Mouse (Mus musculus) c-Kit-positive CD71-positive TER-119-negative erythroid progenitor cells, embryonic 14.5 days (primary cell): Measurements from ENCODE around the gene Gm48551.

Source experiments
- DNase-seq: peaks from one replicate; pipeline ENCODE4 v3.0.0-alpha.2; 2013; ENCODE audit warnings: low read depth

Gene Gm48551

DNA sequence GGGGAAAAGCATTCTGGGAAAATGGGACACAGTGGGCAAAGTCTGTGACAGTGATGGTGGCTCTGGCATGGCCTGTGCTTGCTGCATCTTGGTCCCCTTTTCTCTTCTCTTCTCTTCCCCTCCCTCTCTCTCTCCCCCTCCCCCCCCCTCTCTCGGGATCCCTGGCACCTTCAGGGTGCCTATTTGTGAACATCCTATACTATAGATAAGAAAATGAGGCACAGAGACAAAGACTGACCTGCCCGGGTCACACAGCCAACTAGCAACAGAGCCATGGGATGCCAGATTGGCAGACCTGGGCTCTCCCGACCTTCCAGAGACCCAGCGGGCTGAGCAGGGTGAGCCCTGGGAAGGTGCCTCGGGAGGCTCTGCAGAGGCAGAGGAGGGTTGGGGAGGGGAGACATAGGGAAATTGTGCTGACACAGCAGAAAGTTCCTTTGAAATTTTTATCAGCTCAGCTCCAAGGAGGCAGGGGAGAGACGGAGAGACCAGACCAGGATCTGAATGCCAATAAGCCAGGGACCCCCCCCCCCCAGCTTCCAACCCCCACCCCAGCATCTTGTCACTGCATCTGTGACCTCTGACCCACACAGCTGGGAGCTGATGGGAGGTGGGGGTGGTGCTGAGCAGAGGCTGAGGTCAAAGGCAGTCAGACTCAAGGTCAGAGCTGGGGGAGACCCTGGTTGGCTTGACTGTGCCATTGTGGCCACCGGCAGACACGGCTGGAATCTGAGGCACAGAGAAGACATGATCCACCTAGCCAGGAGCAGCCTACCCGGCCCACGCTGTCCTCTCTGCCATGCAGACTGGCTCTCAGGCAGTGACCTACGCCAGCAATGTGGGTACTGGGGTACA is 34.2 kb downstream of the Gm48551 start:
- DNase-seq, result no peak

DNA sequence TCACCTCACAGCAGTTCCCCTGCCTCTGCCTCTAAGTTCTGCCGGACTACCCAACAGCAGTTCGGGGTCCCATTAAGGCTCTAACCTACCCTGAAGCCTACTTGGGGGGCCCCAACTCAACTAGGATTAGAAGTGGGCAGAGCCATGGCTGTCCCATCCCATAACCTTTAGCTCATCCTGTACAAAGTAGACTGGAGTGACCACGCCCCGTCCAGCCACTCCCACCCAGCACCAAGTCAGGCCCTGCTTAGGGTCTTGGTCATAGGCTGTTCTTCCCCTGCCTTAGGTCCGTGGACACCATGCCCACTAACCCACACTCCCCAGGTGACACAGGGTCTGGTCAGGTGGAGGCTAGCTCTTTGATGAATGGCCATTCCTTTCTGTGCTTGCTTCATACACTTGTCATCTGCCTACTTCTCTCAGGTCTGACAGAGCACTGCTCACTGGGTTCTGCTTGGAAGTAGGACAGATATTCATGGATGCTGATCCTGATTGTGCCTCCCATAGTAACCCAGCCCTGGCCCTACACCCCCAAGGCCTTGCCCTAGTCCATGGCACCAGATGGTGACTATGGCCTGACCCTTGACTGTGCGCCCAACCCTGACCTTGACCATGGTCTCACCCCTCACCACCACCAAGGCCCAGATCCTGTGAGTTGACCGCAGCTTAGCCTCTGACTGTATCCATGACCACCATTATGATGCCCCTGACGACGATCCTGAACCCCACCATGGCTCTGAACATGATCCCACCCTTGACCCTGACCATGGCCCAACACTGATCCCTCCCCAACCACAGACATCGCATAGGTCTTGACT is 35.1 kb downstream of the Gm48551 start:
- no peak for DNase-seq

DNA sequence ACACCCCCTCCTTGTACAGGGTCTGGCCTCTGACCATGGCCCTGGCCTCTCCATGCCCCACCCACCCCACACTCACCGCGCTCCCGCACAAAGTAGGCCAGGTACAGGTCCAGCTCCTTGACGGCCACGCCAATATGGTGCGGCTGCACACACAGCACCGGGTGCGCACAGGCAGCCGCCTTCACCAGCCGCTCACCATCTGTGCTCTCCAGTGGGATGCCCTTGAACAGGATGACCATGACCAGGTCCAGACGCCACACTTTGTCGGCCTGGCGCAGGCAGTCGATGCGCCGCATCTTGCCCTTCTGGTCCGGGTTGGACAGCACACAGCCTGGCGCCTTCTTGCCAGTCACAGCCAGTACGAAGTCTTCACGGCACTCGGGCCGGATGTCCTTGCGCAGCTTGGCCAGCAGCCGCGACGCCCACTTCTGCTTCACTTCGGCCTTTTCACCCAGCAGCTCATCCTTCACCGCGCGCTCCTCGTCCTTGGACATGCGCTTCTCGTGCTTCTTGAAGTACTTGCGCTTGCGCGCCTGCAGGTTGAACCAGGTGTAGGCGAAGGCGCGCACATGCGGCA is 36.0 kb downstream of the Gm48551 start:
- DNase-seq, result no peak

DNA sequence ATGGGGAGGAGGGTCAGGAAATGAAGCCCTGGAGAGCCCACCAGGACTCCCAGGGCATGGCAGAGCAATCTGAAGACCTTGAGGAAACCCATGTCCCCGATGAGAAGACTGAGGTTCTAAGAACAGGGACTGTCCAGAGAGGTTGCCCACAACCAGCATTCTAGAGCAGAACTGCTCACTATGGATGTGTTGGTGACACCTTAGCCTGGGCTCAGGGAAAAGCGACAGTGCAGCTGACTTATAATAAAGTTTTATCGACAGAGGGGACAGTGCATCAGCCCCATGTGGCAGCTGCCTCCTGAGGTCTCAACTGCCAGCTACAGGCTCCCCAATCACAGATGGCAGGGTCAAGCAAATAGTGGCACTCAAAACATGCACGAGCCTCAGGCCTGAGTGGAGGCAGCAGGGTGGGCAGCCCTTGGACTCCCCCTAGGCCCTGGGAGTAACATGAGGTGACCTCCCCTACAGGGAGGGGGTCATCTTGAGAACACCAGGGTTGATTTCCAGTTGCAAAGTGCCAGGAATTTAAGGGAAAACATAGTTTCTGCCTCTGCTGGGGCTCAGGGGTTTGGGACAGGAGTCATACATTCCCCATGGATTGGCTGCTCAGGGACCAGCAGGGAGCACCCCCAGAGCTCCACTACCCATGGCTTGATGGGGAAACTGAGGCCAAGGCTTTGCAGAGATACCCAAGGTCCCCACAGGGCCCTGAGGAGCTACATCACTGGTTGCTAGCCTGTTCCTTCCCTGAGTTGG is 37.0 kb downstream of the Gm48551 start:
- no peak for DNase-seq

DNA sequence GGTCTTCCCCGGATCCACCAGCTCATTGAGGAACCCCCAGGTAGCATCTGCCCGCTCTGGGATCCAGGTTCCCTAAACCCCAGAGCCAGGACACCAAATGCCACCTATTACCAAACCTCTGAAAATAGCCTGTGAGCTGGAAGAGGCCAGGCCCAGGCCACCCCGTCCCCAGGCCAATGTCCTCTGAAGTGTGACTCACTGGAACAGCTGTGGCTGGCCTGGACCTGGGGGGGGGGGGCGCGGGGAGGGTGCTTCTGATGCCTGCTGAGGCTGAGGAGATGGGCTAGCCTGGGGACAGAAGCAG is 37.5 kb downstream of the Gm48551 start:
- no peak for DNase-seq

DNA sequence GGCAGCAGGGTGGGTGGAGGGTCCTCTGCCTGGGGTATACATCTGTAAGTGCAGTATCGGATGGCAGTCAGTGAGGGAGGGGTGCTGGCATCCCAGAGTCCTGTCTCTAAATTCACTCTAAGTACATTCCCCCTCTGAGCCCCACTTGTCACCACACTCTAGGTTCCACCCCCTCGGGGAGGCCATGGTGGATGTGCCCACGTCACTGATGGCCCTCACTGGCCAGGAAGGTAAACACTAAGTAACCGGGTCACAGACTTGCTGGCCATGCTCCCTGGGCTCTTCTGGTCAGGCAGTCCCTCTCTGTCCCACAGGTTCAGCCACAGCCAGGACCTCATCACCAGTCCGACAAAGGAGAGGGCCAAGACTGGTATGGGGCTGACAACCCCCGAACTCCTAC is 37.9 kb downstream of the Gm48551 start:
- no peak for DNase-seq

DNA sequence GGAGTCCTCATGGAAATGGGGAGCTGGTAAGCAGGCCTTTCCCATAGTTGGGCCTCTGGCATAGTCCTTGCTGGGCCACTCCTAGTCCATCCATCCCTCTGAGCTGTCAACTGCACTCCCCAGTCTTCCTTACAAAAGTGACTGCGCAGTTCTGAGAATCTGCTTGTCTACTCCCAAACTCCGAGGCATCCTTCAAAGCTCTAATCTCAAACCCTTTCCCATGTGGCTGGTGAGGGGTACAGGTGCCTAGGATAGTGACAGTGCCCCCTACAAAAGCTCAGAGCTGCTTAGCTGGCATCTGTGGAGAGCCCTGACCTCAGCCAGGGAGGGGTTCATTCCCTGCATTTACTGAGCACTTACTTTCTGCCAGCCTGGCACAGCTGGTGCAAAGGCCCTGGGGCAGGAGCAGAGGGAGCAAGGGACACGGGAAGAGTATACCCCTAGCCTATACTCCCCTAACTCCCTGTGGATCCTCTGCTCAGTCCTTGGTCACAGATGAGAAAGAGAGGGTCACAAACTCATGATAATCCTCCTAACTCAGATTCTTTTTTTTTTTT is 38.5 kb downstream of the Gm48551 start:
- DNase-seq, result no peak

DNA sequence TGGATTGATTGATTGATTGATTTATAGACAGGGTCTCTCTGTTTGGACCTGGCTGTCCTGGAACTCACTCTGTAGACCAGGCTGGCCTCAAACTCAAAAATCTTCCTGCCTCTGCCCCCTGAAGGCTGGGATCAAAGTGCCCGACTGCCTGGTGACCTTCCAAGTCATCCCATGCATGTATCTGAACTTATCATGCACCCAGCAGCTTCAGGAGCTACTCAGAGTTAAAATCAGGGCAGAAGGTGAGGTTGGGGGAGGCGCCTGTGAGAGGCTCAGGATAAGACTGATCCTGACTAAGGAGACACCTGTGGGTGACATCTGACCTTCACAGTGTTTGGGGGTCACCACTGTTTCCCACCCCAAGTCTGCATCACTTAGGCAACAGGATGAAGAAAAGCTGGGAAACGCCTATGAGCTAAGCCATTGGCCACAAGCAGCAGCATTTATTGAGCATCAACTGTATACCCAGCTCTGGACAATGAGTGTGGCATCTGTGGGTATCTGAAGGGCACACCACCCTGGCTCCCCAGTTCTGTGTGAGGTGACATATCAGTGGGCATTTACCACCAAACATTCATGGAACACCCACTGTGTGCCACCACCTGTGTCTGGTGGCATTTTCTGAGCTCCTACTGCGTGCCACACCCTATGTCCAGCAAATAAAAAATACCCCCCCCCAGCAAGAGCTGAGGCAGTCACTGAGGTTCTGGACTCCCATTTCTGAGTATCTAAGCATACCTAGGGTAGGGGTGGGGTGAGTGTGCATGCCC is 39.4 kb downstream of the Gm48551 start:
- no peak for DNase-seq

DNA sequence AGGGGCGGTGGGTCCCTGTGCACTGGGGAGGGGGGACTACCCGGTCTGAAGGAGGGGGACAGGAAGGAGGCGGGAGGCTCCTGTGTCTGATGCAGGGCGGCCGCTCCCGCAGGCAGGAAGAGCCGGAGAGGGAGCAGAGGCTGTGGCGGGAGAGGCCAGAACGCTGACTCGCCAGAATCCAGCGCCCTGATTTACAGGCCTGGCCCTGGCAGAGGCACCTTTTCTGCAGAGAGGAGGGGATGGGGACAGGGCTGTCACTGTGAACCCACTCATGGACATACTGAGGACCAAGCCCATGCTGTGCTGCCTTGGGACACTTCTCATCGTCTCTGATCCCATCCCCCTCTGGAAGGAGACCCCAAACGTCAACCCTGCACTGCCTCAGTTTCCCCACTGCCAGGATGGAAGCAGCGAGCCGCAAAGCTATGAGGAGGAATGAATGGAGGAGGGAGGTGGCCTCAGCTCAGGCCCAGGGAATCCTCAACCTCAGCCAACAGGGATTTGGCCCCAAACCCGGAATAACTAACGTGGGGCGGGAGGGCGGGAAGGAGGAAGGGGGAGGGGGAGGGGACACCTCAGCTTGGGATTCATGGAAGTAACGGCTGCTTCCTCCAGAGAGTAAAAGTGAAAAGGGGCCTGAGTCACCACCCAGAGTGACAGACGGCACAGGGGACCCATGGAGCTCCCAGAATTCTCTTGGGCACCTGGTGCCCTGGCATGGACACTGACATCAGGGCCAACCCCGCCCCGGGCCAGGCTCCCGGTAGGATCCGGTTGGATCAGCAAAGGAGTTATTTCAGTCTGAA is 40.2 kb downstream of the Gm48551 start:
- DNase-seq, result no peak

DNA sequence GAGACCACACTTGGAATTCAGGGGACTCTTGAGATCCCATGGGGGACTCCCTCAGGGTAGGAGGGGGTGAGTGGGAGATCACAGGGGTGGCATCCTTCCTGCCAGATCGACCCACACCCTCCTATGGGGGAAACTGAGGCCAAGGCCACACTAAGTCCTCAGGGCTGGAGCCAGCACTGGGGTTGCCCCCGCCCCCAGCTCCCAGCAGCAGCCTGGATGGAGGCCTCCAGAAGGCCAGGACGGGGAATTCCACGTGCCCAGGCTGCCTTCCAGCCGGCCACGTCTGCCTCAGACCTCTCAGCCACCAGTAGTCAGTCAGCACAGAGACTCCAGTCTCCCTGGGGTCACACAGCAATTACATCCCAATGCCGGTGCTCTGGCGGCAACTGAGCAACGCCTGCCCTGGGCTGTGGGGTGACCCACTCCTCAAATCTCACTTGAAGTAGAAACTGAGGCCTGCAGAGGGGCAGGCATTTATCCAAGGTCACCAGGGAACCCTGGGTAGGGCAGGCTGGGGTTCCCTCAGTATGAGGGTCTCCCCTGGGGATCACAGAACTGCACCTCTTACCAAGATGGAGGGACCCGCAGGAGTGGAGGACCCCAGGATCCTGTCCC is 41.1 kb downstream of the Gm48551 start:
- no peak for DNase-seq

DNA sequence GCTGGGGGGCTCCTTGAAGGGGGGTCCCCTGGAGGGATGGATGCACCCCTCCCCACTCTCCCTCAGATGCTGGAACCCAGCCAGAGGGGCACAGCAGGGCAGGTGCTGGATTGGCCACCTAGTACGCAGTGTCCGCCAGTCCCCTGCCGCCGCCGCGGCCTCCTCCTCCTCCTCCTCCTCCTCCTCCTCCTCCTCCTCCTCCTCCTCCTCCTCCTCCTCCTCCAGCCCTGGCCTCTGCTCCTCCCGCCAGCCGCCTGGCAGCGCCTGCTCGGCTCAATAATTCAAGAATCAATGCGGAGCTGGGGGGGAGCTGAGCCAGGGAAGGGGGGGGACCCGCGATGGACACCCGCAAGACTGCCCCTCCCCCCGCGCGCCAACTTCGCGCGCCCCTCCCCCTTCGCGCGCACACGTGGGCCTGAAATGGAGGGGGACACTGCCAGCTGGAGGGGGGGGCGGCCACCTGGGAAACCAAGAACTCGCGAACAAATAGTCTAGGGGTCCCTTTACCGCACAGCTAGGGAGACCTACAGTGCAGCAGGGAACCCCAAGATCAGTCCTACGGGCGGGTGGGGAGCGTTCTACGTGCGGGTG is 41.9 kb downstream of the Gm48551 start:
- DNase-seq, result no peak

DNA sequence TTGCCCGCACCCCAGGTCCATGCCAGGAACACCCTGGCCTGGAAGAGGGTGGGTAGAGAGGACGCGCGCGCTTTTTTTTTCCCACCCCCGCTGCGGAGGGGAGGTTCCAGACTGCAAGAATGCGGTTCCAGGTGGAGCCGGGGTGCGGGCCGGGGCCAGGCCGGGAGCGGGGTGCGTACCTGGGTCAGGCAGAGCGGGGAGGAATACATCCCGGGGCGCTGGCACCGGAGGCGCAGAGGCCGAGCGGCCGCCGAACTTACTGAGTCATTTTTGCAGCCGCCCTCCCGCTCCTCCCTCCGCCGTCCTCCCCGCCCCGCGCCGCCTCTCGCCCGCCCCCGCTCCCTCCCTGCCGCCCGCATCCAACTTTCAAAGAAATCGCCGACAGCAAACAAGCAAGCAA is 42.6 kb downstream of the Gm48551 start:
- no peak for DNase-seq

DNA sequence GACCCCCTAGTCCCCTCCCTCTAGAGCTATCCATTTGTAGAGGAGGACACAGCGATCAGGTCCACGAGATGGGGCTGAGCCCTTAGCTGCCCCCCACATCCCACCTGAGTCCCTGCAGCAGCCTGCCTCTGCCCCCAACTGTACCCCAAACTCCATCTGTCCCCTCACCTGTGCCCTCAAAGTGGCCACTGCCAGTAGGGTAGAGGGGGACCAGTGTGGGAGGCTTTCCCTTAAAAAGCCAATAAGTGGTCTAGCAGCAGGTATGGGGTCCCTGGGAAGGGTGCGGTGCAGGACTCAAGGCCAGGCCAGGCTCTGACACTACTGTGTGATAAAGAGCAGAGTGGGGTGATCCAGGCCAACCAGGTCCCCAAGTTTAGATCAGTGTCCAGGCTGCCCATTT is 43.1 kb downstream of the Gm48551 start:
- no peak for DNase-seq

DNA sequence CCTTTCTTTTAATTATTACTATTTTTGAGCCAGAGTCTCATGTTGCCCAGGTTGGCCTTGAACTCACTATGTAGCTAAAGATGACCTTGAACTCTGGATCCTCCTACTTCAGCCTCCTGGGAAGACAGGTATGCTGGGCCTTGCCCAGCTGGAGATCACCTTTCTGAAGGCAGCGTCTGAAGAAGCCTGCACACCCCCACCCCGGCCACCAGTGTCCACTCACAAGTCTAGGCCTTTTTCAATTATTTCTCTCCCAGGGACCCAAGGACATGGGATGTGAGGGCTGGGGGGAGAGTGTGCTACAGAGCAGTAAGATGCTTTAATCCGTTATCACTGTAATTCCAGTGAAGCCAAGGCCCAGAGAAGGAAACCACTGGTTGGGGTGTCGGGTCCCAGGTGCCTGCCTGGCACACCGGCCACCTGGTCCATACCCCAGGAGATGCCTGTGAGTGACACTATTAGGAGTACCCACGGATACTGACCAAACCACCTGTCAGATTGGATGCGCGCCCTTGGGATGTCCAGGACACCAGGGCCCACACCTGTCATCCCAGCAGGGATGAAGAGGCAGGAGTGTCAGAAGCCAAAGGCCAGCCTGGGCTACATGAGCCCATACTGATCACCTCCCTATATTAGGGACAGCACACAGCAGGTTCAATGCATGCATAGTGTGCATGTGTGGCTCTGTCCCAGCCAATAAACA is 43.7 kb downstream of the Gm48551 start:
- no peak for DNase-seq

DNA sequence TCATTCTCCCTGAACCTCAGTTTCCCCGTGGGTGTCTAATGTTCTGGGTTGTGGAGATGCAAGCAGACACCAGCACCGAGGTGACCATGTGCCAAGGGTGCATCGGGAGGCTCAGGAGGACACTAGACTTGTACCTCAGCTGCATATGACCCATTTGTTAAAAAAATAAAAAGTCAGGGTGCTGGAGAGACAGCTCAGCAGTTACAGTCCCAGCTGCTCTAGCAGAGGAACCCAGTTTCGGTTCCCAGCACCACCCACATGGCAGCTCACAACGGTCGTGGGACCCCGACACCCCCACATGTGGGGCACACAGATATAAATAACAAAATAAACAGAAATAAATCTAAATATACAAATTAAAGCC is 44.2 kb downstream of the Gm48551 start:
- no peak for DNase-seq

DNA sequence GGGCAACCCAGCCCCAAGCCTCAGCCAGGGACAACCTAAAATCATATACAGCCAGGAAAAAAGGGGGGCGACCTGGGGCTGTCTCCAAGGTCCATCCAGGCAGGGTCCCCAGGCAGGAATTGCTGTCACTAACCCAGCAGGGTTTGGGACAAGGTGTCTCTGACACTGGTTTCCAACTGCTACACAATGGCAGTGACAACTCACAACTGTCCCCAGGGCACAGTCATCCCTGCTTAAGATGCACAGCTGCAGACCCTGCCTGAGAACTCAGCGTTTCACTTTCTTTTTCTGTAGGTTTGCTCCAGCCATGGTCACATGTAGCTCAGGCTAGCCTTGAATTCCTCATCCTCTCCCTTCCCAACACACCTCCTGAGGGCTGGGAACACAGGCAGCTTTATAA is 44.8 kb downstream of the Gm48551 start:
- DNase-seq, result no peak

DNA sequence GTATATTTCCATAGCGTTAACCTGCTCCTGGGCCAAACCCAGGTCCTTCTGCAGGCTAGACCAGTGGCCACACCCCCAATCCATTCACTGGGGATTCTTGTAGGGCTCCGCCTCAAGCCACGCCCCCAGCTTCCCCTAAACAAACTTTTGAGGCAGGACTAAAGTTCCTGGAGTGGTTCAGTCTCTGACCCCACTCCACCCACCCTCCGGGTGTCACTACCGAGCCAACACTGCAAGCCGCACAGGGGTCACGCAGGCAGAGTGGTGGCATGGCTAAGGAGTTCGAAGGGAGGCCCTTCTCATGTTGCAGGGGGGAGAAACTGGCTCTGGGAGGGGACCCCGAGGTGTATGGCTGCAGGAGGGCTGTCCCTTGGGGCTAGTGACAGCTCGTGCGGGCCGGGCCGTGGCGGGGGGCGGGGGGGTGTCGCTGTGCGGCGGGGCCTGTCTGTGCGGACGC is 45.4 kb downstream of the Gm48551 start:
- DNase-seq, result peak; percentile 86

DNA sequence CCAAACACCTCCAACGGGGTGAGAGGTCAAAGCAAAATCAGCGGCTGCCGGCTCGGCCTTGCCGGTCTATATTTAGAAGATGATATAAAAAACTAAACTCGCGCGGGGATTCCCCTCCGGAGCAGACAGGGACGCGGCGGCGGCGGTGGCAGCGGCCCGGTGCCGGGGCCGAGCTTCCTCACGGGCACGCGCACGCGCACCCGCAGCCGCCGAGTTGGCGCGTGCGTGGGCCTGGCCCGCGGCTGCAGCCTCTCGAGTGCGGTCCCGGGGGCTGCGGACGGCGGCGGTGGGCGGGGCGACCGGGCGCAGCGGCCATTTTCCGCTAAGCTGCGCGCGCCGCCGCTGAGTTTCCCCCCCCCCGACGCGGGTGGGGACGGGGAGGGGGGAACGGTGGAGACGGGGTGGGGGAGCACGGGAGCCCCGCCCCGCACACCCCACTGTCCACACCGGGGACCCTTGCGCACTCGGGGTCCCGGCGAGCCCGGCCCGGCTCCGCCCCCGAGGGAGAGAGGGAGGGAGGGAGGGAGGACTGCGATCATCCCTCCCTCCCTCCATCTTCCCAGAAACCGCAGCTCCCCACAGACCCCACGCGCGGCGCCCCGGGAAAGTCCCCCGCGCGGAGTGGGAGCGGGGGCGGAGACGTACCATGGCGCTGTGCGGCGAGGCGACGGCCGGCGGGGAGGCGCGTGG is 46.0 kb downstream of the Gm48551 start:
- DNase-seq, result no peak
